Mouse (Mus musculus) adipocyte (in vitro differentiated cells): ENCODE measurements around the gene Aspn.
A peak's percentile ranks its signal among the peaks of the same experiment; 100 is the strongest.
"Not testable (repeated sequence)": the region's sequence is repeated elsewhere in the genome, so short reads cannot be mapped to it uniquely, and the experiment has no call there.

Source experiments
- DNase-seq: peaks from one replicate; pipeline ENCODE4 v3.0.0-alpha.2; 2016; ENCODE audit warnings: low spot score

Aspn gene

DNA sequence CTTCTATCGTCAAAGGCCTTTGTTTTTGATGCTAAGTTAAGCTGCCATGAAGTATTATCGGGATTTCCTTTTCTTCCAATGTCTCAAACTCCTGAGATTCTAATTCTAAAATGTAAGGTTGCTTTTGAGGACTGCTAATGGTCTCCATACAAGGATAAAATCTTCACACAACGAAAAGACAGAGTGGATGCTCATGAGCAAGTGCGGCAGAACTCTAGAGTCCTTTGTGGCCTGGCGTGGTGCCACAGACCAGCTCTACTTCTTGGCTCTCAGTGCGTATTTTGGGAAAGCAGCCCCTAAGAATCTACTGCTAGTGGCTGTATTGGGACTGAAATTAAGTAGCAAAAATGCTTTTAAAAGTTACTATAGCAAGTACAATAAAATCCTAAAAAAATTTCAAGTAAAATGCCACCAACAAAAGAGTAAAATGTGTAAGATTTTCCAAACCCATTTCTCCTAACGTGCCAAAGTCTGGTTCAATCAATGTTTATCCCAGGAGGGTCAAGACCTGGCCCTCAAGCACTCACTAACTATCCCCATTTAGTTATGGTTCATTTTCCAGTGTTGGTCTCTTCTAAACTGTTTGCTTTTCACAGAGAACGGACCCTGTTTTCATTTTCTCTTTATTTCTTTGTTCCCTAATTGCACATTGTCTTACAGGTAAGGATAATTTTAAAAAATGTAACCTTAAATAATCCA lies 40.2 kb downstream of the Aspn start:
- peak; percentile 62 for DNase-seq

DNA sequence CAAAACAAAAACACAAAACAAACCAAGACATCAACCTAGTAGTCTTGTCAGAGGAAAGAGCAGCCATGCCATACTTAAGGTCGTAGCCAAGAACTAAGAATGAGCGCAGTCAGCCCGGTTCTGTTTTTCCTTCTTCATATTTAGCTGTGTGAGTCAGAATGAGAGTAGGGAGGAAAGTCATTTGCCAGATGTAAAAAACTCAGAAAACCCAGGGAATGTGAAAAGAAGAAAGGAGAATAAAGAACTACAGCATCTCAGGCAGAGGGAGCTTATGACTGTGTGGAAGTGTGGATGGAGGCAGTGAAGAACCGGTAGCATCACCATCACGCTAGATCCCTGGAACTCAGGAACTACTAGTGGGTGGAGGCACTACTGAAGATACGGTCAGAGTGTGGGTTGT lies 41.8 kb downstream of the Aspn start:
- peak; percentile 33 for DNase-seq

DNA sequence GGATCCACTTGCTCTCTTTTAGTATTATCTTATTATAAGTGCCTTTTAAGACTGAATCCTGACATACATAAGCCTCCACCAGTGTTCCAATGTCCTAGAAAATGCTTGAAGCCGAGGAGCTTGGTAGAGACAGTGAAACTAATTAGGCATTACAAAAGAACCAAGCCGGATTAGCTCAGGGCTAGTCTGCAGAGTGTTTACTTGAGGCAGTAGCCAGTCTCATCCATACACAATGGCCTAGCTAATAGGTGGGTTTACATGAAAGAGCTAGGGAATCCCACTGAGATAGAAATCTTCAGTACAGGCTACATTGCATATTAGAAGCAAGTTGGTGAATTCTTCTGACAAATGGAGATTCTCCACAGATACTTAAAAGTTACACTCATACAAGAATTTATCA lies 58.3 kb downstream of the Aspn start:
- not testable (repeated sequence) for DNase-seq

DNA sequence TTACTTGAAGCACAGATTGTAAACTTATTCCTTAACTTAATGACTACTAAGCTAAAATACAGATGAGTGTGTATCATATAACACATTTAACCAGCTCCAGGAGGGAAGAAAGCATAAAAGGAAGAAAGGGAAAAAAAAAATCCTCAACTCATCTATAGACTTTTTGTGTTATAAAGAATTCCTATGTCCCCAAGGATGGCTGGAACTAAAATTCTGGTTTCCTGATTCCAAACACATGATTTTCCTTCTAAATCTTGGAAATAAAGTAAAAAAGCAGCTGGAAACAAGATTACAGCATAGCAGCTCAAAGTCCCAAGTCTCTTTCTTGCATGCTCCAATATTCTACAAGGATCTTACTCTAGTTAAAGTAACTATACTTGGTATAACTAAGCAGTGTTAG lies 59.4 kb downstream of the Aspn start:
- no peak for DNase-seq

DNA sequence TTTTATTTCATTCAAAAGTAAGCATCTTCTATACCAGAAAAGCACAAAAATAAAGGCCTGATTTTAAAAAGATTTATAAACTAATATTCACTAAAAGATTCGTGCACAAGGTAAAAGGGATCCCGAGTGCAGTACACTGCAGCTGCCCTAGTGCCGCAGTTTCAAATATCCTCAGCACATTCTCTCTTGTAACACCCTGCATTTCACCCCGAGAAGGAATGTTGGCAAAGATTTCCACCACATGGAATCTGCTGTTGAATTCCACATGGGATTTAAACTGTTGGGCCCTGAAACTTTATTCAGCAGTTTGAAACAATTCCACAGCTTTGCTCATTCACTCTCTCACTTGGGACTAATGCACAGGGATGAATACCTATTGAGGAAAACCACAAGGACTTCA lies 63.5 kb downstream of the Aspn start, which contains the start of gene Ogn:
TSS of gene Ogn (plus strand) at position 333 of the 400 bp plus-strand sequence.
- peak; percentile 71 for DNase-seq

DNA sequence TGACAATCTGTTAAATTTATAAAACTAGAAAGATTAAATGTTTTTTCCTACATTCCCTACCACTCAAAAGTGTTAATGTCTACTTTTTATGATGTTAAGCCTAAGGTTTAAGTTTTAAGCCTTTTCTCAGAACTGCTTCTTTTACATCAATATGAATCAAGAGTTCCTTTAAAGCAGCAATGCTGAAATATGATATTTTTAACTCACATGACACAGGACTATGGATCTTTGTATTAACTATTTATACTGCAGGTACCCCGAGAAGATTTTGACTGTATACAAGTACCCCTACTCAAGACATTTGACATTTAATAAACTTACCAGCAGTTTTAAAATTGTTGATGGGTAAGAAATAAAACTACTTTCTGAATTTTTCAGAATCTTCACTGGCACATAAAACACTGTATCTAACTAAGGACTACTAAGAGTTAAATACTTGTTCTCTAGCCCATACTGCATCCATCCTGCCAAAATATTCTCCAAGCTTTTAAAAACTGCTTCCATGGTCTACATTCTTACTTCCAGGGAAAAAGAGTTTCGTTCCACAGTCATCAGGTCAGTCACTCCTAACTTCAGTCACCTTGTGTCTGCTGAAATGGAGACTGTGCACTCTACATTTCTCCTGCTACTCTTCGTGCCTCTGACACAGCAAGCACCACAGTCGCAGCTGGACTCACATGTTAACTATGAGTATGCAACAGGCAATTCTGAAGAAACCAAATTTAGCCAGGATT lies 64.5 kb downstream of the Aspn start:
- DNase-seq, result no peak

DNA sequence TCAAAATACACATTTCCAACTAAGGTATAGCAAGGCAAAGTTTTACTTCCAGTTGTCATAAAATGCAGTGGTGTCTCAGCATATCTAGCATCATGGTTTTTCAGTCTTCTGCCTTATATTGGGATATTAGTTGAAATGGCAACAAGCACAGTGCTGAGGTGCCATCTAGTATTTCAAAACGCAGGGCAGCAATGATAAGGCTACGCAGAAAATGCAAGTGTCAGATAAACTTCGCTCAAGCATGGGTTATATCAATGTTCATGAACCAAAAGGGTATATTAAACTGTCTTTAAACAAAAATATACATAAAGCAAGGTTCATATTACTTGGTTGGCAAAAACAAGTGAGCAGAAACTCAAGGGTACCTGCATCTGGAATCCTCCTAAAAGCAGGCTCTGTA lies 72.8 kb downstream of the Aspn start:
- no peak for DNase-seq
